7 mouse cellular contexts compared by ENCODE assay signal in genomic region chr6:148895773-148896506, GRCm38 (mm10). TPM values are rescaled to one million over a fixed set of nuclear protein-coding genes. Genes with fewer than 3 reads are reported as not detected.
DNase-seq lines count a peak whose midpoint lies in the region; ATAC-seq lines count a peak whose summit lies in the region.

Gene Caprin2, minus strand, starts transcription at chr6:148896237.

- H3K9me3 ChIP-seq in embryonic facial prominence, embryonic 11.5 days (replicated peaks; ENCODE audit: control insufficient read depth, low read length) = no peaks in the 10 kb centered on the region
- H3K9me3 ChIP-seq in limb, embryonic 11.5 days (ENCODE audit: control insufficient read depth, low read length) = no peaks in the 10 kb centered on the region
- H3K9me3 ChIP-seq in midbrain, embryonic 14.5 days (ENCODE audit: control insufficient read depth, low read length) = no peaks in the 10 kb centered on the region

- H3K9ac ChIP-seq in embryonic facial prominence, embryonic 11.5 days (replicated peaks; ENCODE audit: low read length) = peak within 1 kb of the TSS; percentile 74
- peak within 1 kb of the TSS; percentile 78 for H3K9ac ChIP-seq in limb, embryonic 11.5 days (ENCODE audit: low read length)
- peak within 1 kb of the TSS; percentile 64 for H3K9ac ChIP-seq in midbrain, embryonic 14.5 days (replicated peaks; ENCODE audit: low read length)

- H3K36me3 ChIP-seq in embryonic facial prominence, embryonic 11.5 days (replicated peaks; ENCODE audit: control insufficient read depth, insufficient read depth, low read depth, low read length) = no peaks in the 10 kb centered on the region
- H3K36me3 ChIP-seq in limb, embryonic 11.5 days (ENCODE audit: control insufficient read depth, insufficient read depth, low read length) = no peaks in the 10 kb centered on the region
- H3K36me3 ChIP-seq in midbrain, embryonic 14.5 days (ENCODE audit: control insufficient read depth, insufficient read depth, low read length) = no peaks in the 10 kb centered on the region

- H3K4me1 ChIP-seq in embryonic facial prominence, embryonic 11.5 days (ENCODE audit: control insufficient read depth, insufficient read depth, low read length) = no peaks in the 10 kb centered on the region
- 0 out of 2 replicates have a peak, but pooled peaks cover 2% of the 10 kb centered on the region for H3K4me1 ChIP-seq in limb, embryonic 11.5 days (ENCODE audit: control insufficient read depth, insufficient read depth, low read length)
- H3K4me1 ChIP-seq in midbrain, embryonic 14.5 days (ENCODE audit: control insufficient read depth, insufficient read depth, low read length) = 0 out of 2 replicates have a peak, but pooled peaks cover 6% of the 10 kb centered on the region

- DNase-seq in adrenal gland, postnatal 14 days = peak; percentile 97
- DNase-seq in embryonic facial prominence, embryonic 11.5 days (ENCODE audit: low spot score) = peak; percentile 97
- peak; percentile 99 for DNase-seq in heart, adult 11 months
- DNase-seq in kidney, adult 18-20 months = peak; percentile 91
- DNase-seq in limb, embryonic 11.5 days (ENCODE audit: low spot score) = peak; percentile 97
- peak; percentile 98 for DNase-seq in midbrain, embryonic 14.5 days
- DNase-seq in spleen, adult 18-20 months = peak; percentile 92 to 95

- peak; percentile 99 for ATAC-seq in embryonic facial prominence, embryonic 11.5 days (replicated peaks; ENCODE audit: insufficient number of reproducible peaks, low FRiP score, low TSS enrichment, low read depth)
- peak; percentile 99 for ATAC-seq in limb, embryonic 11.5 days (ENCODE audit: insufficient number of reproducible peaks, low FRiP score, low TSS enrichment, low read depth)
- ATAC-seq in midbrain, embryonic 14.5 days (ENCODE audit: low FRiP score, low TSS enrichment) = peak; percentile 99

- peak within 1 kb of the TSS; percentile 87 for H3K4me2 ChIP-seq in embryonic facial prominence, embryonic 11.5 days (ENCODE audit: low read depth, low read length)
- H3K4me2 ChIP-seq in limb, embryonic 11.5 days (ENCODE audit: low read depth, severe bottlenecking) = peak within 1 kb of the TSS; percentile 82
- peak within 1 kb of the TSS; percentile 87 for H3K4me2 ChIP-seq in midbrain, embryonic 14.5 days (ENCODE audit: low read length)

- H3K27me3 ChIP-seq in embryonic facial prominence, embryonic 11.5 days (ENCODE audit: control insufficient read depth, insufficient read depth, low read length) = no peaks in the 10 kb centered on the region
- no peaks in the 10 kb centered on the region for H3K27me3 ChIP-seq in limb, embryonic 11.5 days (ENCODE audit: control insufficient read depth, insufficient read depth, low read length)
- H3K27me3 ChIP-seq in midbrain, embryonic 14.5 days (ENCODE audit: control insufficient read depth, insufficient read depth, low read length) = no peaks in the 10 kb centered on the region

- H3K27ac ChIP-seq in embryonic facial prominence, embryonic 11.5 days (replicated peaks; ENCODE audit: low read depth, low read length) = peak within 1 kb of the TSS; percentile 69
- H3K27ac ChIP-seq in limb, embryonic 11.5 days (replicated peaks; ENCODE audit: low read depth, low read length) = peak within 1 kb of the TSS; percentile 70
- H3K27ac ChIP-seq in midbrain, embryonic 14.5 days (replicated peaks; ENCODE audit: low read depth, low read length) = peak within 1 kb of the TSS; percentile 88

- peak within 1 kb of the TSS; percentile 73 for H3K4me3 ChIP-seq in embryonic facial prominence, embryonic 11.5 days (ENCODE audit: low read depth, low read length)
- peak within 1 kb of the TSS; percentile 74 for H3K4me3 ChIP-seq in limb, embryonic 11.5 days (ENCODE audit: low read depth, low read length)
- H3K4me3 ChIP-seq in midbrain, embryonic 14.5 days (replicated peaks; ENCODE audit: low read depth, low read length) = peak within 1 kb of the TSS; percentile 67

- WGBS in embryonic facial prominence, embryonic 11.5 days = under 1% methylated on average over 65 of the region's 65 CpGs
- under 1% methylated on average over 65 of the region's 65 CpGs for WGBS in limb, embryonic 11.5 days
- WGBS in midbrain, embryonic 14.5 days = under 1% methylated on average over 64 of the region's 65 CpGs

RNA-seq across cellular contexts. Expression of gene Caprin2, which starts in this region (rescaled TPM):
- 9.6 and 13.6 TPM in 2 replicates for total RNA-seq in adrenal gland, postnatal 14 days (2021)
- 12.8 and 13.9 TPM in 2 replicates for polyA plus RNA-seq in embryonic facial prominence, embryonic 11.5 days (2014; fragmentation: Nextera tagmentation; extraction: Ambion mirVana)
- 10.8 and 12.3 TPM in 2 replicates for polyA plus RNA-seq in limb, embryonic 11.5 days (2014; fragmentation: Nextera tagmentation; extraction: Ambion mirVana)
- 8.7 and 11.8 TPM in 2 replicates for polyA plus RNA-seq in midbrain, embryonic 14.5 days (2014; fragmentation: Nextera tagmentation; extraction: Ambion mirVana)

Comparison
In these comparisons a context has a peak if more than half of its experiments do, and no peak if none do; other contexts are left out.
1. Peak in every context shown above with its lines: DNase-seq, ATAC-seq, H3K4me3 ChIP-seq and H3K27ac ChIP-seq.